18 mouse cellular contexts compared by ENCODE assay signal in genomic region chr5:100052728-100053127, GRCm38 (mm10).
"Had no signal": no experiment of that assay in that cellular context is flagged by ENCODE, and none has a peak within 500 bp of the region (broad histone marks: within the 10 kb centered on the region; RNA-seq: fewer than 3 reads in every experiment).

No protein-coding gene starts in this region.

- H3K9ac ChIP-seq: liver, postnatal 0 days; lung, embryonic 15.5 days; midbrain, embryonic 13.5 days; midbrain, embryonic 15.5 days; neural tube, embryonic 12.5 days; stomach, embryonic 15.5 days had no signal

- H3K9me3 ChIP-seq: lung, embryonic 15.5 days; megakaryocyte, embryonic 14.5 days; midbrain, embryonic 13.5 days; midbrain, embryonic 15.5 days; neural tube, embryonic 12.5 days; stomach, embryonic 15.5 days had no signal

- DNase-seq: liver, postnatal 0 days; lung, adult 2 months; lung, postnatal 14 days; lung, postnatal 36 days; right cerebral cortex, postnatal 14 days; thymus, adult 2 months; thymus, postnatal 25 days; thymus, postnatal 4 days had no signal

- H3K27ac ChIP-seq: lung, embryonic 15.5 days; macrophage; midbrain, embryonic 13.5 days; midbrain, embryonic 15.5 days; neural tube, embryonic 12.5 days; stomach, embryonic 15.5 days; stomach, postnatal 0 days had no signal

- H3K4me3 ChIP-seq: lung, embryonic 15.5 days; megakaryocyte, embryonic 14.5 days; midbrain, embryonic 13.5 days; midbrain, embryonic 15.5 days; neural tube, embryonic 12.5 days; stomach, embryonic 15.5 days had no signal

- H3K4me2 ChIP-seq: lung, embryonic 15.5 days; midbrain, embryonic 11.5 days; midbrain, embryonic 13.5 days; midbrain, embryonic 15.5 days; neural tube, embryonic 12.5 days; stomach, embryonic 15.5 days had no signal

- H3K27me3 ChIP-seq: lung, embryonic 15.5 days; megakaryocyte, embryonic 14.5 days; midbrain, embryonic 13.5 days; midbrain, embryonic 15.5 days; neural tube, embryonic 12.5 days; stomach, embryonic 15.5 days had no signal

- H3K36me3 ChIP-seq: midbrain, embryonic 15.5 days; stomach, embryonic 15.5 days had no signal

- ATAC-seq: liver, postnatal 0 days; lung, postnatal 0 days; midbrain, embryonic 13.5 days; midbrain, embryonic 15.5 days had no signal
